Mouse (Mus musculus): ENCODE measurements around the gene Ptger1. TPM values are rescaled to one million over a fixed set of nuclear protein-coding genes. Genes with fewer than 3 reads are reported as not detected.

Gene Ptger1
- total RNA-seq, 4 experiments from 2014 or later, result 0.74 to 1.3 (median 1.1) TPM

Other genes starting within 250 kb of the Ptger1 start
- 100 to 1,000 TPM; 206 TPM for gene Scoc, start 208.3 kb upstream of the Ptger1 start, total RNA-seq (2022)
- gene Olfr370, start 130.9 kb upstream of the Ptger1 start, total RNA-seq (2022), result not detected
- 100 to 1,000 TPM in 3 of 4 experiments, 10 to 100 TPM in 1; 97.6 to 159 (median 131) TPM for gene Ndufb7, start 100.0 kb upstream of the Ptger1 start, total RNA-seq (2022)
- 100 to 1,000 TPM; 568 to 585 (median 584) TPM for gene Tecr, start 58.7 kb upstream of the Ptger1 start, total RNA-seq (2022)
- gene Dnajb1, start 58.5 kb upstream of the Ptger1 start, total RNA-seq (2022), result 10 to 100 TPM; 30.9 to 52.4 (median 41.9) TPM
- gene Gipc1, start 14.0 kb upstream of the Ptger1 start, total RNA-seq (2022), result 10 to 100 TPM; 47.3 to 56.1 (median 52.2) TPM
- 10 to 100 TPM; 55.0 to 58.9 (median 56.5) TPM for gene Pkn1, start 32.5 kb downstream of the Ptger1 start, total RNA-seq (2022)
- gene Ddx39, start 48.5 kb downstream of the Ptger1 start, total RNA-seq (2022), result 10 to 100 TPM; 17.4 to 19.4 (median 19.0) TPM
- gene Adgre5, start 74.6 kb downstream of the Ptger1 start, total RNA-seq (2022), result 10 to 100 TPM in 3 of 4 experiments, 1 to 10 TPM in 1; 9.9 to 13.4 (median 10.4) TPM
- gene Adgrl1, start 233.4 kb downstream of the Ptger1 start, total RNA-seq (2022), result 100 to 1,000 TPM; 287 to 307 (median 299) TPM

Data from layer of hippocampus, adult 8-10 months (tissue).